Mouse (Mus musculus) limb, embryonic 14.5 days (tissue): ENCODE measurements around the gene Mfsd9. TPM values are rescaled to one million over a fixed set of nuclear protein-coding genes. Genes with fewer than 3 reads are reported as not detected.

Source experiments
- ATAC-seq: fragments of 200-750 bp; cut with Nextera tagmentation; 2 replicates; pipeline ENCODE4 v1.8.0; 2017; ENCODE audit warnings: low read depth, moderate number of reproducible peaks, moderate TSS enrichment; ENCODE audit not compliant: low FRiP score
- DNase-seq: peaks from one replicate; pipeline ENCODE4 v3.0.0-alpha.2; 2015; ENCODE audit warnings: low spot score
- H3K27ac ChIP-seq: fragments of 300-500 bp; sonication (generic); replicated peaks from 2 replicates; pipeline ENCODE4 v1.5.1; 2014; ENCODE audit warnings: low read depth, mild to moderate bottlenecking, low read length, moderate library complexity, mixed read lengths
- H3K27me3 ChIP-seq: fragments of 300-500 bp; sonication (generic); 2 replicates; pipeline ENCODE4 v1.6.1; 2014; ENCODE audit warnings: low read length, mixed read lengths; ENCODE audit not compliant: control insufficient read depth, insufficient read depth
- H3K36me3 ChIP-seq: fragments of 300-500 bp; sonication (generic); 2 replicates; pipeline ENCODE4 v1.6.1; 2014; ENCODE audit warnings: mild to moderate bottlenecking, low read length, moderate library complexity, mixed read lengths; ENCODE audit not compliant: control insufficient read depth, insufficient read depth
- H3K4me1 ChIP-seq: fragments of 300-500 bp; sonication (generic); 2 replicates; pipeline ENCODE4 v1.6.1; 2014; ENCODE audit warnings: antibody characterized with exemption, low read length, mixed read lengths; ENCODE audit not compliant: control insufficient read depth, insufficient read depth
- H3K4me2 ChIP-seq: fragments of 300-500 bp; sonication (generic); replicated peaks from 2 replicates; pipeline ENCODE4 v1.6.1; 2014; ENCODE audit warnings: low read depth, mild to moderate bottlenecking, low read length, moderate library complexity; ENCODE audit not compliant: severe bottlenecking
- H3K4me3 ChIP-seq: fragments of 300-500 bp; sonication (generic); replicated peaks from 2 replicates; pipeline ENCODE4 v1.5.1; 2014; ENCODE audit warnings: low read length
- H3K9ac ChIP-seq: fragments of 300-500 bp; sonication (generic); 2 replicates; pipeline ENCODE4 v1.6.1; 2014; ENCODE audit warnings: mild to moderate bottlenecking, low read depth, low read length, moderate library complexity; ENCODE audit not compliant: severe bottlenecking
- H3K9me3 ChIP-seq: fragments of 300-500 bp; sonication (generic); 2 replicates; pipeline ENCODE4 v1.6.1; 2016; ENCODE audit warnings: low read length; ENCODE audit not compliant: control insufficient read depth
- POLR2A ChIP-seq: fragments of 200-500 bp; IDR thresholded peaks from 2 replicates; pipeline ENCODE4 v1.8.0; 2012; ENCODE audit warnings: inconsistent platforms, mild to moderate bottlenecking, moderate library complexity, borderline replicate concordance; ENCODE audit not compliant: insufficient read depth, insufficient read length; ENCODE audit errors: extremely low read depth
- WGBS: fragments of 180-500 bp; shearing (Covaris S2); extraction: QIAGEN DNeasy Blood & Tissue Kit; methylation state at CpG from one replicate; pipeline ENCODE4 v1.1.7; 2014; 5-methylcytosine and 5-hydroxymethylcytosine counted together
- polyA plus RNA-seq, 2 experiments: library from polyadenylated mRNA; depleted of rRNA in 1 of 2; stranded (reverse) in 1 of 2; unstranded in 1 of 2; fragments of >200 nt; fragmentation: Nextera tagmentation in 1 of 2; extraction: Ambion mirVana in 1 of 2; gene quantifications; 2 replicates each; pipeline versions ENCODE4 v1.2.1 to v1.2.3; 2012 to 2014

The Mfsd9 gene
- polyA plus RNA-seq, 2 experiments = 2.1 to 4.6 TPM

GRCm38 (mm10) chr1:40805351-40805750 is 14.9 kb upstream of the Mfsd9 start, which contains the start of gene Tmem182:
Tmem182 (plus strand) TSS chr1:40805601.
- Histone ChIP-seq H3K4me3 (no peak within 1 kb of the TSS), H3K4me1 (no peaks in the 10 kb centered on the region), H3K27ac (no peak within 1 kb of the TSS), H3K9ac (no peak within 1 kb of the TSS), H3K4me2 (no peak within 1 kb of the TSS), H3K27me3 (no peaks in the 10 kb centered on the region), H3K9me3 (no peaks in the 10 kb centered on the region), H3K36me3 (no peaks in the 10 kb centered on the region)
- DNase-seq (peak; percentile 6), ATAC-seq (no peak)
- WGBS = 72% methylated on average over 9 of the region's 9 CpGs
- no peak for TF ChIP-seq POLR2A

GRCm38 (mm10) chr1:40804118-40804517 is 13.6 kb upstream of the Mfsd9 start:
- Histone ChIP-seq H3K27me3 (no peaks in the 10 kb centered on the region), H3K36me3 (no peaks in the 10 kb centered on the region), H3K4me1 (no peaks in the 10 kb centered on the region), H3K4me2 (no peak overlapping the region), H3K9me3 (no peaks in the 10 kb centered on the region), H3K4me3 (no peak overlapping the region), H3K27ac (no peak overlapping the region), H3K9ac (no peak overlapping the region)
- no peak for TF ChIP-seq POLR2A
- DNase-seq = no peak
- ATAC-seq = no peak
- WGBS = 93% methylated on average over 12 of the region's 12 CpGs

- no peak overlapping the region for H3K4me2 ChIP-seq
- ATAC-seq = no peak
- no peak overlapping the region for H3K27ac ChIP-seq
- no peak overlapping the region for H3K9ac ChIP-seq
- no peaks in the 10 kb centered on the region for H3K27me3 ChIP-seq
- peak; percentile 61 for DNase-seq
- H3K4me1 ChIP-seq = no peaks in the 10 kb centered on the region
- no peak overlapping the region for H3K4me3 ChIP-seq
- WGBS = 22% methylated on average over 3 of the region's 3 CpGs
- TF ChIP-seq POLR2A = no peak
- H3K9me3 ChIP-seq = no peaks in the 10 kb centered on the region
- H3K36me3 ChIP-seq = no peaks in the 10 kb centered on the region
Observed at GRCm38 (mm10) chr1:40802759-40803158, 12.3 kb upstream of the Mfsd9 start.

- TF ChIP-seq POLR2A = no peak
- Histone ChIP-seq H3K27me3 (no peaks in the 10 kb centered on the region), H3K4me3 (no peak overlapping the region), H3K27ac (no peak overlapping the region), H3K4me1 (no peaks in the 10 kb centered on the region), H3K36me3 (no peaks in the 10 kb centered on the region), H3K9me3 (no peaks in the 10 kb centered on the region), H3K9ac (no peak overlapping the region), H3K4me2 (no peak overlapping the region)
- ATAC-seq (no peak), DNase-seq (no peak)
- WGBS = 78% methylated on average over 5 of the region's 5 CpGs
Observed at GRCm38 (mm10) chr1:40800908-40801307, 10.4 kb upstream of the Mfsd9 start.

GRCm38 (mm10) chr1:40799121-40799520 is 8.6 kb upstream of the Mfsd9 start:
- 89% methylated on average over 8 of the region's 8 CpGs for WGBS
- Histone ChIP-seq H3K4me1 (no peaks in the 10 kb centered on the region), H3K36me3 (no peaks in the 10 kb centered on the region), H3K27ac (no peak overlapping the region), H3K4me2 (no peak overlapping the region), H3K27me3 (no peaks in the 10 kb centered on the region), H3K9ac (no peak overlapping the region), H3K4me3 (no peak overlapping the region), H3K9me3 (no peaks in the 10 kb centered on the region)
- TF ChIP-seq POLR2A = no peak
- no peak for DNase-seq
- ATAC-seq = no peak

- no peaks in the 10 kb centered on the region for H3K27me3 ChIP-seq
- TF ChIP-seq POLR2A = no peak
- no peaks in the 10 kb centered on the region for H3K4me1 ChIP-seq
- H3K27ac ChIP-seq = no peak overlapping the region
- 21% methylated on average over 5 of the region's 5 CpGs for WGBS
- ATAC-seq (no peak), DNase-seq (peak; percentile 34)
- H3K9ac ChIP-seq = no peak overlapping the region
- no peaks in the 10 kb centered on the region for H3K36me3 ChIP-seq
- H3K4me3 ChIP-seq = no peak overlapping the region
- H3K4me2 ChIP-seq = no peak overlapping the region
- H3K9me3 ChIP-seq = no peaks in the 10 kb centered on the region
Observed at GRCm38 (mm10) chr1:40797348-40797747, 6.9 kb upstream of the Mfsd9 start.
